Mouse (Mus musculus) kidney, adult 18-20 months (tissue): Measurements from ENCODE around the gene E2f4.
A peak's percentile ranks its signal among the peaks of the same experiment; 100 is the strongest.
"Not testable (repeated sequence)": the region's sequence is repeated elsewhere in the genome, so short reads cannot be mapped to it uniquely, and the experiment has no call there.

Source experiments
- DNase-seq: peaks from one replicate; pipeline ENCODE4 v3.0.0; 2021

E2f4 gene

DNA sequence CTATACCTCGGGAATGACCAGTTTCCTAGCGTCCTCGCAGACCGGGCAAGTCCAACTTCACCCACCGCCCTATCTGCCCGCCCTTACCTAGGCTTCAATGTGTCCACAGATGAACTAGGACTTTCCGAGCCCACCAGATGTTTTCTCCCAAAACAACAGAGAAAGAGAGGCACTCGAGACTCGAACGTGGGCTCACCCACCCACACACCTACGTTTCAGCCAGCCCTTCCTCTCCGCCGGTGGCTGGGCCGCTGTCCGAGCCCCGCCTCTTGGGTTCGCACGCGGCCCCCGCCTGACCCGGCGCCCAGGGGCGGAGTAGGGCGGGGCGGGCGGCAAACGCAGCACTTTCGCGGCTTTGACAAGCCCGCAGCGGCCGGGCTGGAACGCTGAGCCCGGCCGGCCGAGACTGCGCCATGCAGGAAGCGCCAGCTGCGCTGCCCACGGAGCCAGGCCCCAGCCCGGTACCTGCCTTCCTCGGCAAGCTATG, 28.0 kb upstream of the E2f4 start, which contains the start of gene Hsf4:
Hsf4 (plus strand) TSS at position 341 of the 487 bp plus-strand sequence.
- DNase-seq: peak; percentile 81

DNA sequence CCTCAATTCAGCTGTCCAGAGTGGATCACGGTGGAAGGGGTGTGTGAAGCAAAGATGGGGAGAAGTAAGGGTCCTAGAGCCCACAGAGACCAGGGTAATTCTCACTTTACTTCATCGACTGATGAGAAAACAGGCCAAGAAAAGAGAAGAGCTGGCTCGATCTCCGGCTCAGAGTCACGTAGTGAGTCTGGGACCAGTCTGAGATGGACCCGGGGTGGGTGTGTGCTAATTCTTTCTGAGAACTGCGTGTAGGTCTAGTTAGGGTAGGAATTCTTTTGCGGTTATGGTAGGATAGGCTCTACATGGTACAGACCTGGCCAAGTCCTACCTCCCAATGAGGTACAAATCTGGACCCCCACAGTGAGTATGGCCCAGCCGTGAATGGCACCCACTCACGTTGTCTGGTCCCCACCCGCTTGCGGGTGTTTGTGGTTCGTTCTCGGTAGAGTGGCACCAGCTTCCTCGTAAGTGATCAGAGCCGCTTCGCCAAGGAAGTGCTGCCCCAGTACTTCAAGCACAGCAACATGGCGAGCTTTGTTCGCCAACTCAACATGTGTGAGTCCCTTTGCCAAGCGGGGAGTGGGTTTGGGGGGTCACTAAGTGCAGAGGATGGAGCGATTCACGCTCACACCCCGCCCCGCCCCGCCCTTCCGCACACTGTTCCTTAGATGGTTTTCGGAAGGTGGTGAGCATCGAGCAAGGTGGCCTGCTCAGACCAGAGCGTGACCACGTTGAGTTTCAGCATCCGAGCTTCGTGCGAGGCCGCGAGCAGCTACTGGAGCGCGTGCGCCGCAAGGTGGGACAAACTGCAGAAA, 27.2 kb upstream of the E2f4 start:
- peak; percentile 8 for DNase-seq

DNA sequence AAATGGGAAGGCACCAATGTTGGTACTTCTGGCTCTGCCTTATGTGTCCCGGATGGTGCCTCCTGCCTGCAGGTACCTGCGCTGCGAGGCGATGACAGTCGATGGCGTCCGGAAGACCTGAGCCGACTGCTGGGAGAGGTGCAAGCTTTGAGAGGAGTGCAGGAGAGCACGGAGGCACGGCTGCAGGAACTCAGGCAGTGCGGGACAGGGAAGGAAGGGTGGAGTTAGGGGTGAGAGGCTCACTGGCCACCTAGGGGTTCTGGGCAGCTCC, 26.6 kb upstream of the E2f4 start:
- no peak for DNase-seq

DNA sequence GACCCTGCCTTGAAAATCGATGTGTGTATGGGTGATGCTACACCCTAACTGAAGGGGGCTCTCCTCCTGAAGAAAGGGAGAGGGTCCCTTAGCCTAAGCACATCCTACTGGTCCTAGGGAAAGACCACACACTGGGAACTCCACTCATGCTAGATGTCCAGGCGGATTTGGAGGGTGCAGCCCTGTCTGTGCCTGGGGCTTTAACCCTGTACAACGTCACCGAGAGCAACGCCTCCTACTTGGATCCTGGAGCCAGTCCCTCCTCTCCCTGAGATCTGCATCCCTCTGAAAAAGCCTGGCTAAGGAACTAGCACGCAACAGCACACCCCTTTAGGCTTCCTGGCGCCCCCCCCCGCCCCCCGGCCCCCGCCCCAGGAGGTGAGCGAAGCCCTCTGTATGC, 22.1 kb upstream of the E2f4 start:
- DNase-seq: no peak

DNA sequence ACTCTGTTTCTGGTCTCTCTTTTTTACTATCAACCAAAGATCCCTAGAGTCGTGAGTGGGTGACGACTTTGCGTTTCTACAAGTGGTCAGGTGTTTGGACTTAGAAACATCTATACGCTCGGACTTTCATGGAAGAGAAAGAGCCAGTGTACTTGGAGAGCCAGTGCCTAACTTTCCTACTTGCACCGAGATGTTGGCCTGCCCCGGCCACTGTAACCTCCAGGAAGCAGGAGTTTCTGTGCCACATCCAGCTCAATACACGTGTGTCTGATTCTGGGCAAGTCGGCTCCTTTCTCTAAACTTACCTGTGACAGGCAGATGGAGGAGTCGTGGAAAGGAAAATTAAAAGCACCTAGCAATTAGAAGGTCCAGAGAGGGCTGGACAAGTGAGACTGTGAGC, 21.6 kb upstream of the E2f4 start, which contains the start of gene Nol3:
Nol3 (plus strand) TSS at position 301 of the 400 bp plus-strand sequence.
- DNase-seq: no peak

DNA sequence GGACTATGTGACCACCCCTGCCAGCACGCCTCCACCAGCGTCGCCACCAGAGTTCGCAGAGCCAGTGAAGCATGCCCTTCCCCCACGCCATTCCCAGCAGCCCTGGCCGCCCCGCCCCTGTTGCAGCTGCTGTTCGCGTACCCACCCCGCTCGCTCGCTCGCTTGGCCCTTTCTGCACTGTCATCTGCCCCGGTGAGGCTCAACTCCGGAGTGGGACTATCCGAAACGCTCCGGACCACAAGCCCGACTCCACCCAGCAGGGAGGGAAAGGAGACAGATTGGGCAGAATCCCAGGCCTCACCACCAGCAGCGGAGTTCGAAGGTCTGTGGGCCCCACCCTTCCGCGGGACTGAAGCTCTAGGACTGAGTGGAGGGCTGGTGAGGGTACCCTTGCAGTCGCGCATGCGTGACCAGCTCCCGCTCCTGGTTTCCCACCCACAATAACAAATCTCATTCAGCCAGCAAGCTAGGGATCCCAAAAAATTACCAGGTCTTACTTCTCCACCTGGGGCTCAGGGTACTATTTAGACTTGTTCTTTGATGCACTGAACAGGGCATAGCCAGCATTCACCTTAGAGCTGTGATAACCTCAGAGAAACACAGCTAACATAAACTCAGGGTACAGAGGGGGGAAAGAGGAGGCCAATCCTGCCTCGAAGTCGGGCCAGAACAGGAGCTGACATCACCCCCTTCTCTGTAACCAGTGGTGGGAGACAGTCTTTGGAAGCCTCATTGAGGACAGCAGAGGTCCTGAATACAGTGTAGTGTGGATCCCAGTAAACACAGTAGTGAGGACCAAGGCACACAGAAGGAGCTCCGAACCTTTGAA, 21.0 kb upstream of the E2f4 start:
- peak; percentile 54 for DNase-seq

DNA sequence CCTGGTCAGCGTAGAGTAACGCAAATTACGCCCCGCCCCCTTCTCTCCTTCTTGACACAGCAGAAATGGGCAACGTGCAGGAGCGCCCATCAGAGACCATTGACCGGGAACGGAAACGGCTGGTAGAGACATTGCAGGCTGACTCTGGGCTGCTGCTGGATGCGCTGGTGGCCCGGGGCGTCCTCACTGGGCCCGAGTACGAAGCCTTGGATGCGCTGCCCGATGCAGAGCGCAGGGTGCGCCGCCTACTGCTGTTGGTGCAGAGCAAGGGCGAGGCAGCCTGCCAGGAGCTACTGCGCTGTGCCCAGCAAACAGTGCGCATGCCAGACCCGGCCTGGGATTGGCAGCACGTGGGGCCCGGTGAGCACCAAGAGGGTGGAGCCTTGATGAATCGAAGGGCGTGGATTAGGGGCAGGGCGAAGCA, 18.5 kb upstream of the E2f4 start:
- peak; percentile 90 for DNase-seq

DNA sequence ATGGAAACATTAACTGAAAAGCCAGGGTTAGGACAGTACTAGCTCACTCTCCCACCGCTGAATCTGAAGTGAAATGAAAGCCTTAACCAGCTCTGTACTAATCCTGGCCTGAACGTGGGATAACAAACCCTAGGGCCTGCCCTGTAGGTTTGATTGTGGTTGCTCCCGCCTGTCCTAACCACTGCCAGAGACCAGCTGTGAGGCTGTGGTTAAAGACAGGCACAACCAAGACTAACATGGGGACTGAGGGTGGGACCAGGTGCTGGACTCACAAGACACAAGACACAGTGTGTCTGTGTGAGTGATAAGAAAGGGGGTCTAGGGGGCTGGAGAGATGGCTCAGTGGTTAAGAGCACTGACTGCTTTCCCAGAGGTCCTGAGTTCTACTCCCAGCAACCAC, 16.9 kb upstream of the E2f4 start:
- no peak for DNase-seq

DNA sequence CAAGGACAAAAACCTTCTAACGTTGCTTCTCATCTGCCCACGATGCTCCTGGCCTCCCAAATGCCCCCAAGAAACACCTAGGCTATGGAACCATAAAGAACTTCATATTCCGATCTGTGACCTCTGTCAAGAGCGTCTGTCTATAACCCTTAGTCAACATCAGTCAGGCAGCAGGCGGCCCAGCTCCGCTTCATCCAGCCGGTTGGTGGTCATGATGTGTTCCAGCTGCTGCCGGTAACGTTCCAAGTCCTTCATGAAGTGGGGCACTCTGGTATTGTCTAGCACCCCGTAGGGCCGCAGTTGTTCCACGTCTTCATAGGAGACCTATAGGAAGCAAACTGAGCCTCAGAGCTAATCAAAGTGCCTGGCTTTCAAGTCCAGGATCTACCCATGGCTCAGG, 15.6 kb upstream of the E2f4 start:
- DNase-seq: no peak

DNA sequence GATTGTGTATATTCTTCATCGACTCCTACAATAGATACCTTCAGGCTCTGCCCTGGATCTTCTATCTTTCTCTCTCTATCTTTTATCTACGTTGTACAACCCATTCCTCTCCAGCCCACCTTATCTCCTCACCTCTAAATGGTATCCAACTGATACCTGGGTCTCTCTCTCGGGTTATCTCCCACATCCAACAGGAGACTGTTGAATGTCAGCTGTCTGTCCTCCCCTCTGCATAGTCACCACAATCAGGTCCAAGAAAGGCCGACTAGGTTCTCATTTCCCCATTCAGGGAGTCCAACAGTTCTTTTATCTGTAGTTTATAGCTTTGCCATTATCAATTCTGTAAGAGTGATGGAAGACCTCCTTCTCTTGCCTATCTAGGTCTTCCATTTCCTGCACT, 15.2 kb upstream of the E2f4 start:
- DNase-seq: no peak

DNA sequence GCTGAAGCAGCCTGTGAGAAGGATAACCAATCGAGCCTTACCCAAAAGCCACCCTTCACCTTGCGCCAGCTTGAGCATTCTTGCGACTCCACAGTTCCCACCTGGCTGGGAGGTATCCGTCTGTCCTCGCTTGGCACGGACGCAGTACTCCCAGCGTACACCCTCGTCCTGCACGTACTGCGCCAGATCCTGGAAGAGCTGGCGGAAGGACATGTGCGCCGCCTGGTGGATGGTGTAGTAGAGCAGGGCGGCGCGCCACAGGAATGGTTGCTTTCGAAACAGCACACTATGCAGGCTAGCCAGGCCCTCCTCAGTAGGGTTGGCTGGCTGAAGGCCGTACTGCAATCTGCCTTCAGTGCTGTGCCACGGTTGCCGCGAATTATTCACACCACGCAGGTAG, 14.4 kb upstream of the E2f4 start:
- DNase-seq: peak; percentile 51

DNA sequence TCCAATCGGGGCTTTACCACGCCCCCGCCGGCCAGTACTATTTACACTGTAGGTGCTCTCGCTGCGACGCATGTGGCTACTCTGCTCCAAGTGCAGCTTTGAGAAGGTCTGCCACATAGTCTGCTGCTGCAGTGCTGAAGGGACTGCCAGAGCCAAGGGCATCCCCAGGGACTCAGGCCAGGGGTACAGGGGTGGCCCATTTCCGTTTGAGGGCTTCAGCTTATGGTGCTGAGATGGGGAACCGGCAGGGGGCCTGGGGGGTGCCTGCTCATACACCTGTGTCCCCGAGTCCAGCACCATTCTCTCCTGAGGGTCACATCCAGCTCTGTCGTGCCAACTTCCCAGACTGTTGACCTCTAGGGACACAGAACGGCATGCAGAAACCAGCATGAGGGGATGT, 11.9 kb upstream of the E2f4 start:
- no peak for DNase-seq

DNA sequence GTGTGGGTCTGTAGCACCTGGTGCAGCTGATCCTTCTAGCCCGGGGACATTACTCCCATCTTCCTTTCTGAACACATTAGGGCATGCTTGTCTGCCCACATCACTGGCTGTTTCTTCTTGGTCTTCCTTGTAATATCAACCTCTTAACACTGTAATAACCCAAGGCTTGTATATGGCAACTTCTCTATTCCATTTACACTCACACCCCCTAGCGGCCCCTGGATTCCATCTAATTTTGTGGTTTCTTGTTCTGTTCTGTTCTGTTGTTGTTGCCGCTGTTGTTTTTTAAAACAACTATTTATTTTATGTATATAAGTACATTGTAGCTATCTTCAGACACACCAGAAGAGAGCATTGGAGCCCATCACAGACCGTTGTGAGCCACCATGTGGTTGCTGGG, 10.6 kb upstream of the E2f4 start:
- DNase-seq: no peak

DNA sequence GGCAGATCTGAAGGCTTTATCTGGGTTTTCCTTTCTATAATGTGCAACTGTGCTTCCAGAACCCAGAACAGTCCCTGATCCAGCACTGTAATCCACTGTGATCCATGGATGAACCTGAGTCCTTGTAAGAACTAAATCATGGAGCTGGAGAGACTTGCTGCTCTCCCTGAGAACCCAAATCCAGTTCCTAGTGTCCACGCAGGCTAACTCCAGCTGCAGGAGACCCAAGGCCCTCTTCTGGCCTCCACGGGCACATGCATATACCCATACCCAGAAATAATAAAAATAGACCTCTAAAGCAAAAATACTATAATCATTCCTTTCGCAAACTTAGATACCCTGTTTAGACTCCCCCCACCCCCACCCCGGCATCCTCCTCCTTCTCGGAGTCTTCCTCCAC, 9.2 kb upstream of the E2f4 start:
- DNase-seq: no peak

DNA sequence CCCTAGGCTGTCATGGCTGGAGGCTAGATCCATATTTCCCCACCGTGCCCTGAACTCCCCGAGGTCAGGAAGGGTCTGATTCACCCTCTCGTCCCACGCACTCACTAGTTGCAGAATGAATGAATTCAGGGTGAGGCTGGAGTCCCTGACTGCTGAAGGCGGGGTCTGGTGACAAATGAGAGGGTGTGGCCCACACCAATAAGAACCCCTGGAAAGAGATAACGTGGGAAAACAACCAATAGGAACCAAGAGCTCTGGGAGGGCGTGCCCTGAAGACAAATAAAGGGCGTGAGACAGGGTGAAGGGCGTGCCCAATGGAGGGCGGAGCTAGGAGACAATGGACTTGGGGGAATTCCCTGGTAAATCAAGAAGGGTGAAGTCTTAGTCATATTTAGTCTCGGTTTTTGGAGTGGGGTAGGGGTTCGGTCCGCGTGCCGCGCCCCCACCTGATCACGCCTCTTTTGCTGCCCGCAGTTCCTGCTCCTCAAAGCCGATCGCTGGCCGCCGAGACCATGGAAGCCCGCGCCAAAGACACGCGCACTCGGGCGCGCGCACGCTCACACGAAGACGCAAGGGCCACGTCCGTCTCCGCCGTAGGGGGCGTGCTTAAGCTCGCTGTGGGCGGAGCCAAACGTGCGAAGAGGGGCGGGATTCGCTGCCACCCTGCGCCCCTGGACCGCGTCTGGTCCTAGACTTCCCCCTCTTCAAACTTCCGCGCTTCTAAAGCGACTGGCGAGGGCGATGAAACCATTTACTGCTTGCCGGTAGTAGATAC, 8.3 kb upstream of the E2f4 start:
- DNase-seq: peak; percentile 90

DNA sequence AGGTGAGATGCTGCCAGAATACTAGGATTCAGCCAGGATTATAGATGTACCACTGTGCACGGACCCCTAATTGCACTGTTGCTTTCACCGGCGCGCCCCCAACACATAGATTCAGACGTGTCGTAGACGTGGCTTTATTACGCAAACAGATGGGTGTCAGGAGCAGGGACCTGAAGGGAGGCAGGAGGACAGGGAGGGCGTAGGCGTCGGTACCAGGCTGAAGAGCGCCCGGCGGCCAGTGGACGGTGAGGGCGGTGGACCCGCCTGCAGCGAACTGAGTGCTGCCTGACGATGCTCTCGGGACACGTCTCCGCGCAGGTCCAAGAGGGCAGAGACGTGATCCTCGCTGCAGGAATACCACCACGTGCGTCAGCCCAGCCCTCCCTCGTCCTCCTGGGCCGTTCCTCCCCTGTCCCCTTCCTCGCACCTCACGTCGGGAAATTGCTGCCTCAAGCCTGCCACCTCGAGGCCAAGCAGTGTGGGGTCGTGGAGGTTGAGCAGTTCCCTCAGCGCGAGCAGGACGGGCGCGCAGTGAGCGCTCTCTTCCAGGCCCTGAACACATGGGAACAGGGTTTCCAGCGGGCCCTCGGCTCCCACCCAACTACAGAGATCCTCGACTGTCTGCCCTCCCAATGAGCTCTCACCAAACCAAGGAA, 7.5 kb upstream of the E2f4 start, which contains the start of gene 4931428F04Rik:
4931428F04Rik (minus strand) TSS at position 60 of the 656 bp plus-strand sequence.
- no peak for DNase-seq

DNA sequence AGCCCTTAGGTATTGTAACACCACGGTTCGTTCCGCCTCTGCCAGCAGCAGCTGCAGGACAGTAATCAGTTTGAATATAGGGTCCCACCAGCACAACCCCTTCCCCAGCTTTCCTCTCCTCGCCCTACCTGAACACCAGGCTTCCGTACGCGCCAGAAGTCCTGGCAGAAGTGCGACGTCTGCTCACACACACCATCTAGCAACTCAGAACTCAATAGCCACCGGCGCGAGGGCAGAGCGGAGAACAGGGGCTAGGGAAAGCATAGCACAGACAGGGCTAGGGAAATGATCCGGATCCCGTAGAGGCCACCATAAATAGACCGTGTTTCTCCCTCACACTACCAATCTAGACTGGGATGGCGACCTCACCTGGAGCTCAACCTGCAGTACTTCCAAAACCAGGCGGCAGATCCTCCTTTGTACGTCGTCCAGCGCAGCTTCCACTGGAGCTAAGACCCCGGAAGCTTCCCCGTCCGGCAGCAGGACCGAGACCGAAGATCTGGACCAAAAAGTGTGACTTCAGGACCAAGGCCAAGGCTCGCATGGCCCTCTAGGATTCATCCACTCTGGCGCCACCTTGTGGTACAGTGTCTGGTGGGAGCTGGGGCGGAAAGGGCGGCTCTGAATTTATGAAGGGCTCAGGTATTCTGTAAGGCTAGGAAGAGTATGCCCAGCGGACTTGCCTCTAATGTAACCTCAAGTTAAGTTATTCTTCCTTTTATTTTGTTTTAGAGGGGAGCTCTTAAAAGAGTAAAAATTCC, 6.7 kb upstream of the E2f4 start:
- DNase-seq: peak; percentile 92

DNA sequence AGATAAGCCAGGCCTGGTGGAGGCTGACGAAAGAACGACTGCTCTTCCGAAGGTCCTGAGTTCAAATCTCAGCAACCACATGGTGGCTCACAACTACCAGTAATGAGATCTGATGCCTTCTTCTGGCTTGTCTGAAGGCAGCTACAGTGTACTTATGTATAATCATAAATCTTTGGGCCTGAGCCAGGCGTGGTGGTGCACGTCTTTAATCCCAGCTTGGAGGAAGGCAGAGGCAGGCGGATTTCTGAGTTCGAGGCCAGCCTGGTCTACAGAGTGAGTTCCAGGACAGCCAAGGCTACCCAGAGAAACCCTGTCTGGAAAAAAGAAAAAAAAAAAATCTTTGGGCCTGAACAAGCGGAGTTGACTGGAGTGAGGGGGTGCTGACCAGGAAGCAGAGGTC, 6.1 kb upstream of the E2f4 start:
- not testable (repeated sequence) for DNase-seq

DNA sequence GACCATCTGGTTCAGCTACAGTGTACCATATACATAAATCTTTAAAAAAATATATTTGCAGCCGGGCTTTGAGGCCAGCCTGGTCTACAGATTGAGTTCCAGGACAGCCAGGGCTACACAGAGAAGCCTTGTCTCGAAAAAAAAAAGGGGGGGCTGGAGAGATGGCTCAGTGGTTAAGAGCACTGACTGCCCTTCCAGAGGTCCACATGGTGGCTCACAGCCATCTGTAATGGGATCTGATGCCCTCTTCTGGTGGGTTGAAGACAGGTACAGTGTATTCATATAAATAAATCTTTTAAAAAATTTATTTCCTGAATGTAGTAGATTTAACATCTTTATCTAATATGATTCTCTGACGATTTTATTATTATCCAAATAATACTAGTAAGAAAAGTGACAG, 5.7 kb upstream of the E2f4 start:
- DNase-seq: not testable (repeated sequence)

DNA sequence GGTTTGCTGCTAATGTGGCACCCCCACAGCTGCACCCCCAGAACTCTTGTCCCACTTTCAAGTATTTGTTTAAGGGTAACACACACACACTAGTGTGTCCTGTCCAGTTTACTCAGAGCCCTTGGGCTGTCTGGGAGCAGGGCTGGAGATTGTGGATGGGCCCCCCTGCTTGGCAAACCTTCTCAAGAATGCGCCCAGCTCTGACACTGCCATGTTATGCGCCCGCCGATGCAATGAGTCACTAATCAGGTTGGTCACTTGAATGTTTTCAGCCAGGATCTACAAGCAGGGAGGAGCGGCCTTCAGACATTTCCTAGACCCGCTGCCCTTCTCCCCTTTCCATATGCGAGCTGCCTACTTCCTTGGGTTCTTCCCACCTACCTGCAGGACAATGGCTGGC, 5.0 kb upstream of the E2f4 start:
- no peak for DNase-seq

DNA sequence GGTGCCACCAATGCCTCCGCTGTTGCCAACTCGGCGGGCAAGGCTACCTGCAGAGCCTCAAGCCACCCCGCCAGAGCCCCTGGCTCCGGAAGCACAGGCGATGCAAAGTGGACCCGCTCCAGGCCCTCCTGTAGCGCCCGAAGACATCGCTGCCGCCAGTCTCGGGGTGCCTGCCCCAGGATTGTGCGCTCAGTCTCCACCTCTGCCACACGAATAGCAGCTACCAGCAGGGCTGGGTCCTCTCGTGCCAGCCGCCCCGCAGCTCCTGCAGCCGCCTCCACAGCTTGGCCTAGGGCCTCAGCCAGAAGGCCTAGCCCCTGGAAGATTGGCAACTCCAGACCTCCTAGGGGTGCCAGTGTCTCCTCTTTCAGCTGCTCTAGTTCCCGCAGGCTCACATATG, 4.1 kb upstream of the E2f4 start:
- DNase-seq: no peak

DNA sequence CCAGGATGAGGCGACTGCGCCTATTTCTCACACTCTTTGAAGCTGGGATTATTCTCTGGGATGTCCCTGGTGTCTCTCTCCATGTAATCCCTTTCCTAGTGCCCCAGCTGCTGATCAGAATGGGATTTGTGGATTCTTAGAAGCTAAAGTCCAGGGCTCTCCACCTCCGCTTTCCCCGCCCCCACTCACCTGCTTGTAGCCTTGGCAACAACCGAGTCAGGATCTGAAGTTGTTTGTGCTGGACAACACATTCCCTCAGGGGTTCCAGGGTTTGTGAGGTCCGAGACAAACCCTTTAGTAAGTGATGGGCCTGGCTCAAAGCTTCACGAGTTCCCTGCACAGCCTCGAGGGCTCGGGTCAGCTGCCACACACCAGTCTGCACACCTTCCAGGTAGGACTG, 2.7 kb upstream of the E2f4 start:
- no peak for DNase-seq
